Mouse (Mus musculus): Measurements from ENCODE around the gene Hcn3. TPM values are rescaled to one million over a fixed set of nuclear protein-coding genes. Genes with fewer than 3 reads are reported as not detected.
A peak's percentile ranks its signal among the peaks of the same experiment; 100 is the strongest.

Hcn3 gene
- polyA plus RNA-seq, 1 experiment from 2014 or later, result 17.1 TPM

DNA sequence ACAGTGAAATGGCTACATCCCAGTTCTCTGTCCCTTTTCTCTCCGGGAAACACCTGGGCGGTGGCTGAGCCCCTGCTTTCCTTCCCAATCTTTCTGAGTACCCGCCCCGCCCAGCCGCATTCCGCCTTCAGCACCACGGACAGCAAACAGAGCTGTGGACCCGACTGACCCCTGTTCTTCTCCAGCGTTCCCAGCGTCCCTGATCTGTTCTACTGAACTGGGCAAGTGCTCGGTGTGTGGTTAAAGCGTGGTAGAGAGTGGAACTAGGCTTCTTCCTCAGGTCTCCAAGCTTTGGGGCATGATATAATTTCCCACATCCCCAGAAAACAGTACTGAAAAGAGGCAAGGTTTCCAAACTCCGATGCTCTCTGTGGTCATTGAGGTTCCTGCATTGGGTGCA lies 785 bp downstream of the Hcn3 start:
- Histone ChIP-seq H3K27ac (replicated peaks) (no peak overlapping the region; the same call in none of the 2 replicates), H3K36me3 (no peaks in the 10 kb centered on the region), H3K4me1 (peaks cover 33% of the 10 kb centered on the region), H3K9ac (replicated peaks) (peak overlapping the region; percentile 71), H3K9me3 (no peaks in the 10 kb centered on the region), H3K27me3 (peaks cover 8% of the 10 kb centered on the region), H3K4me3 (peak overlapping the region; percentile 79), H3K4me2 (replicated peaks) (peak overlapping the region; percentile 97)
- ATAC-seq (ENCODE audit: low FRiP score, low read depth), result no peak
- 1% methylated on average over 13 of the region's 13 CpGs for WGBS

DNA sequence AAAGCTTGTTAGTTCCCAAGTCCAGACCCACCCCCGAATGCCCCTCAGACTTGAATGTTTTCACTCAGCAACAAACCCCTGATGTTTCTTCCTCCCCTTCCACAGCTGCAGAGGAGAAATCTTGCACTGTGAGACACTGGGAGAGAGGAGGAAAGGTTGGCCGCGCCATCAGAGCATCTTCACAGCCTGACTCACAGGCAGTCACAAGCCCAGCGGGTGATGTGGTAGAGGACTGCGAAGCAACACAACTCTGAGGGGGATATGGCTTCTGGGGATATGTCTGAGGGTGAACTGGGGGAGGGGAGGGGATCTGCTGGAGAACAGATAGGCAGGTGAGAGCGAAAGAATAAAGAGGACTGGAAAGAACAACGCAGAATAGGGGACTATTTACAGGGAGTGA lies 1.3 kb downstream of the Hcn3 start:
- Histone ChIP-seq H3K27ac (replicated peaks) (no peak overlapping the region; the same call in 1 of the 2 replicates), H3K9ac (replicated peaks) (peak overlapping the region; percentile 71), H3K9me3 (no peaks in the 10 kb centered on the region), H3K4me2 (replicated peaks) (peak overlapping the region; percentile 97), H3K36me3 (no peaks in the 10 kb centered on the region), H3K27me3 (peaks cover 8% of the 10 kb centered on the region), H3K4me3 (peak overlapping the region; percentile 79), H3K4me1 (peaks cover 28% of the 10 kb centered on the region)
- ATAC-seq (ENCODE audit: low FRiP score, low read depth), result no peak
- 17% methylated on average over 7 of the region's 7 CpGs for WGBS

DNA sequence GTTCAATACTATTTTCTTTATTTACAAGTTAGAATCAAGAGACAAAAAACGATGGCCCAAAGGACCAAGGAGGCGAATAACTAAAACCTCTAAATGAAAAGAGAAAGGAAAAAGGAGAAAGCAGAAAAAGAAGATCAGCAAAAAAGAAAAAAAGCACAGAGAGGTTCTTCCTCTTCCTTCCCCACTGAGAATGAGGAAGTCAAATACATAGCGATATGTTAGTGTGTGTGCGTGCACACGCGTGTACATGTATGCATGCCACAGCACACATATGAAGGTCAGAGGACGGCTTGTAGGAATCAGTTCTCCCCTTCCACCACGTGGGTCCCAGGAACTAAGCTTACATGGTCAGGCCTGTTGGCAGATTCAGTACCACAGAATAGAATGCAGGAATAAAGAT lies 3.0 kb downstream of the Hcn3 start:
- 93% methylated on average over 8 of the region's 8 CpGs for WGBS

DNA sequence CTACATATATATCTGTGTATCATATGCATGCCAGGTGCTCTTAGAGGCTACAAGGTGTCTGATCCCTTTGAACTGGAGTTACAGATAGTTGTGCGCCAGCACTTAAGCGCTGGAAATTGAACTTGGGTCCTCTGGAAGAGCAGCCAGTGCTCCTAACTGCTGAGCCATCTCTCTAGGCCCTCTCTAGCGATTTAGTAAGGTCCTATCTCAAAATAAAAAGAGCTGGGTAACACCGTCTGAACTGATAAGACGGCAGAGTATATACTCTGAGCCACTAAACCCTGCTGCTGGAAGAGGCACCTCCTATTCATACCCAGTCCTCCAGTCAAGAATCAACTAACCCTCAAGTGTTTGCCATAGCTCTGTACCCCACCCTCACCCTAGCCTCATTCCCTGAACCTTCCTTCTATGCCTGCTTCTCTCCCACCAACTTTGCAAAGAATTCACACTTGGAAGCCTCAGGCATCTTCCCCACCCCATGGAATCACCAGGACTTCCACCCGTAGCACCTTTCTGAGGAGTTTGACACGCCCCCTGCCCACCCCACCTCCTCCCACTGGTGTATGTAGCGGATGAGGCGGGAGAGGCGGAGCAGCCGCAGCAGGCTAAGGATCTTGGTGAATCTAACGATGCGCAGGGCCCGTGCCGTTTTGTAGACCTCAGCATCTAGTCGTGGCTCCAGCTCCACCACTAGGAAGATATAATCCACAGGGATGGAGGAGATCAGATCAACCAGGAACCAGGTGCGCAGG lies 7.7 kb downstream of the Hcn3 start:
- H3K27ac ChIP-seq (replicated peaks), result no peak overlapping the region
- WGBS, result 65% methylated on average over 17 of the region's 17 CpGs
- no peak overlapping the region for H3K4me2 ChIP-seq (replicated peaks)
- H3K4me1 ChIP-seq, result peaks cover 4% of the 10 kb centered on the region
- no peaks in the 10 kb centered on the region for H3K9me3 ChIP-seq
- peaks cover 34% of the 10 kb centered on the region for H3K27me3 ChIP-seq
- no peak overlapping the region for H3K9ac ChIP-seq (replicated peaks)
- no peak for ATAC-seq (ENCODE audit: low FRiP score, low read depth)
- no peak overlapping the region for H3K4me3 ChIP-seq
- H3K36me3 ChIP-seq, result peaks cover 7% of the 10 kb centered on the region; the same call in 1 of the 2 replicates

More for the DNA sequence above, 3.0 kb downstream of the Hcn3 start:
- Histone ChIP-seq H3K9me3 (no peaks in the 10 kb centered on the region), H3K27ac (replicated peaks) (no peak overlapping the region), H3K27me3 (peaks cover 8% of the 10 kb centered on the region), H3K4me3 (no peak overlapping the region), H3K9ac (replicated peaks) (no peak overlapping the region), H3K4me2 (replicated peaks) (no peak overlapping the region), H3K4me1 (peaks cover 27% of the 10 kb centered on the region), H3K36me3 (peaks cover 7% of the 10 kb centered on the region; the same call in 1 of the 2 replicates)
- no peak for ATAC-seq (ENCODE audit: low FRiP score, low read depth)

DNA sequence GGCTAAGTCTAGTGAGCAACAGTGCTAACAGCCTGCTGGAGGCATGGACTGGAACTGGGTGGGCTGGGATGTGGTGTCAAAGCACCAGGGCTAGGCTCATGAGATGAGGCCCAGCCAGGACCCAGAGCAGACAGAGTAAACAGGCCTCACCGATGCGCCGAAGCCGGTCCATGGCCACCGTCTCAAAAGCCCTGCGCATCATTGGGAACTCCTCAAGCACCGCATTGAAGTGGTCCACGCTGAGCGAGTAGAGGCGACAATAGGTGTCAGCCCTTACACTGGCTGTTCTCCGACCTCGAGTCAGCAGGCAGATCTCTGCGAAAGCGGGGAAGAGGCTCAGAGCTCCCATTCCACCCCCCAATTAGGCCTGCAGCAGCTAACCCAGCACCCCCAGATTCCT lies 11.4 kb downstream of the Hcn3 start:
- Histone ChIP-seq H3K27me3 (peaks cover 45% of the 10 kb centered on the region), H3K9me3 (no peaks in the 10 kb centered on the region), H3K4me3 (no peak overlapping the region), H3K27ac (replicated peaks) (no peak overlapping the region), H3K4me1 (peaks cover 12% of the 10 kb centered on the region), H3K36me3 (peaks cover 7% of the 10 kb centered on the region; the same call in 1 of the 2 replicates), H3K9ac (replicated peaks) (no peak overlapping the region), H3K4me2 (replicated peaks) (no peak overlapping the region)
- ATAC-seq (ENCODE audit: low FRiP score, low read depth), result no peak
- WGBS, result 76% methylated on average over 14 of the region's 14 CpGs

DNA sequence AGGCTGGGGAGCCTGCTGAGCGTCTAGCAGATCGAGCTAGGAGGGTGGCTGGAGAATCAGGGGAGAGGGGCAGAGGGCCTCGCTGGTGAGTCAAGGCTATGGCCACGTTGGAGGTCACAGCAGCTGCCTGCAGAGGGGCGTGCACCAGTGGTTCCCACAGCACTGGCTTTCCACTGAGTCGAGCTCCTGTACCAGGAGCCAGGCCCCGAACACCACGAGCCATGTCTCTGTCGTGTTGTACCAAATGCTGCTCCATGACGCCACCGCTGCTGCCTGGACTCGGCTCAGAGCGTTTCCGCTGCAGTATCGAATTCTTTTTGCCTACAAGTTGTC lies 12.1 kb downstream of the Hcn3 start:
- no peak overlapping the region for H3K9ac ChIP-seq (replicated peaks)
- H3K27ac ChIP-seq (replicated peaks), result no peak overlapping the region
- H3K27me3 ChIP-seq, result peaks cover 45% of the 10 kb centered on the region
- WGBS, result 13% methylated on average over 15 of the region's 15 CpGs
- H3K4me2 ChIP-seq (replicated peaks), result peak overlapping the region; percentile 12; the same call in 1 of the 2 replicates
- peaks cover 12% of the 10 kb centered on the region for H3K4me1 ChIP-seq
- ATAC-seq (ENCODE audit: low FRiP score, low read depth), result no peak
- H3K4me3 ChIP-seq, result no peak overlapping the region
- H3K9me3 ChIP-seq, result no peaks in the 10 kb centered on the region
- peaks cover 7% of the 10 kb centered on the region; the same call in 1 of the 2 replicates for H3K36me3 ChIP-seq

DNA sequence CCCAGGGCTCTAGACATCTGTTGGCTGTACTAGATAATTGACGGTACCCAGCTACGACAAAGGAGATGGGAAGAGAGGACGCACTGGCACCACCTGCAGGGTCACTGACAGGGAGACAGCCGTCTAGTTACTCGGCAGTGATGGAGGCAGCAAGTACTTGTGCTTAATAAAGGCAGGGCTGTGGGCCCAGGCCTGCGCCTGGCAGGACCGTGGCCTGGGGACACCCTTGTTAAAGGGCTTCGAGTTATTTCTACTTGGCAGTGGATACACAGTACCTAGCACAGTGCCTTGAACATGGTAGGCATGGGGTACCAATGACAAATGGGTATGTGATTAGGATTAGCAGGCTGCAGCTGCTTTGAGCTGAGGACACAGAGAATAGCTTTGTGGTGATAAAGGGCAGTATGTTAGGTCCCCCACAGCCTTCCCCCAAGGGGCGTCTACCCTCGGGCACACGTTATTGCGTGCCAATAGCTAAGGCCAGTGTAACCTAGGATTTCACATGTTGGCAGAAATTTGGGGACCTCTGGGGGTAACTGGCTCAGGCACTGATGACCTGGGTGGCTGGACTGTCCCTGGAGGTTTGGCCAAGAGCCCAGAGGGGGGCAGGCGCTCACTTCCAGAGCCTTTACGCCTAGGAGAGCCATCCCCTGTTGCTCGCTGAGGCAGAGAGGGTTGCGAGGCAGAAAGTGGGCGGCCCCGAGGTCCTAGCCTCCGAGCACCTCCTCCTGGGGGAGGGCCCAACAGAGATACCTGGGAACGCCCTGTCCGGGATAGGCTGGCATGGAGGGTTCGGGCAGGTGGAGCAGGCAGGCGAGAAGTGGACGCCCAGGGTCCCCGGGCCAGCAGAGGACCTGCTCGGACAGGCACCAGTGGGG lies 12.7 kb downstream of the Hcn3 start:
- Histone ChIP-seq H3K4me2 (replicated peaks) (peak overlapping the region; percentile 12; the same call in 1 of the 2 replicates), H3K4me3 (no peak overlapping the region), H3K9me3 (no peaks in the 10 kb centered on the region), H3K4me1 (peaks cover 12% of the 10 kb centered on the region), H3K36me3 (peaks cover 4% of the 10 kb centered on the region; the same call in 1 of the 2 replicates), H3K27ac (replicated peaks) (no peak overlapping the region), H3K27me3 (peaks cover 45% of the 10 kb centered on the region), H3K9ac (replicated peaks) (no peak overlapping the region)
- ATAC-seq (ENCODE audit: low FRiP score, low read depth), result 0 out of 2 replicates have a peak, but pooled peaks have one; percentile 23
- 25% methylated on average over 26 of the region's 26 CpGs for WGBS

DNA sequence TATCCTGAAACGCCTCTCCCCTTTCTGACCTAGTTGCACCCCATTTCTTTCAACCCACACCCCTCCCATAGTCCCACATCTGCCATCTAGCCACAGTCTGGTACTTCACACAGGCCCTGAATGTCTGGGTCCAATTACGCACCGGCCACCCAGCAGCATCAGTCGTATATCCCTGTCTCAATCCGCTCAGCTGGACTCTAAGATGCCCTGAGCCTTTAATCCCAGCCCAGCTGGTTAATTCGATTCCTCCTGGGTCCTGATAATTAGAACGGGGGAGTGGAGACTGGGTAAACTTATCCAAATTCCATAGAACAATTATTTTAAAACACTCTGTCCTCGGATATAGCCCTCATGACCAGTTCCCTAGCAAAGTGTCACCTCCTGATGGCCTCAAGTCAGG lies 14.4 kb downstream of the Hcn3 start:
- Histone ChIP-seq H3K9me3 (no peaks in the 10 kb centered on the region), H3K4me1 (peaks cover 12% of the 10 kb centered on the region), H3K9ac (replicated peaks) (no peak overlapping the region), H3K4me3 (no peak overlapping the region), H3K27me3 (peaks cover 43% of the 10 kb centered on the region), H3K27ac (replicated peaks) (no peak overlapping the region), H3K4me2 (replicated peaks) (no peak overlapping the region), H3K36me3 (no peaks in the 10 kb centered on the region)
- no peak for ATAC-seq (ENCODE audit: low FRiP score, low read depth)
- WGBS, result 24% methylated on average over 8 of the region's 8 CpGs

DNA sequence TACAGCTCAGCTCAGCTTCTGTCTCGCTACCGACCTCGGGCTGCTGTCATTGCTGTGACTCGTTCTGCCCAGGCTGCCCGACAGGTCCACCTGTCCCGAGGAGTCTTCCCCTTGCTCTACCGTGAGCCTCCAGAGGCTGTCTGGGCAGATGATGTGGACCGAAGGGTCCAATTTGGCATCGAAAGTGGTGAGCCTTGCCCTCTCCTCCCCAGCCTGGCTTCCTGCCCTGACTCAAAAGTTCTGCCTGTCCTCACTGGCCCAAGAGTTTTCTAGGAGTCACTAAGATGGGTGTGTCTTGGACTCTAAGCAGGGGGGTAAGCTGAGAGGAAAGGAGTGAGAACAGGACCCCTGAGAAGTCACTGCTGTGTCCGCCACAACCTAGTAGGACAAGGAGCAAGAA lies 15.2 kb downstream of the Hcn3 start:
- WGBS, result 89% methylated on average over 10 of the region's 10 CpGs
- Histone ChIP-seq H3K9ac (replicated peaks) (no peak overlapping the region), H3K4me2 (replicated peaks) (no peak overlapping the region), H3K4me1 (peaks cover 12% of the 10 kb centered on the region), H3K27me3 (peaks cover 36% of the 10 kb centered on the region), H3K27ac (replicated peaks) (no peak overlapping the region), H3K4me3 (no peak overlapping the region), H3K9me3 (no peaks in the 10 kb centered on the region), H3K36me3 (no peaks in the 10 kb centered on the region)
- no peak for ATAC-seq (ENCODE audit: low FRiP score, low read depth)

DNA sequence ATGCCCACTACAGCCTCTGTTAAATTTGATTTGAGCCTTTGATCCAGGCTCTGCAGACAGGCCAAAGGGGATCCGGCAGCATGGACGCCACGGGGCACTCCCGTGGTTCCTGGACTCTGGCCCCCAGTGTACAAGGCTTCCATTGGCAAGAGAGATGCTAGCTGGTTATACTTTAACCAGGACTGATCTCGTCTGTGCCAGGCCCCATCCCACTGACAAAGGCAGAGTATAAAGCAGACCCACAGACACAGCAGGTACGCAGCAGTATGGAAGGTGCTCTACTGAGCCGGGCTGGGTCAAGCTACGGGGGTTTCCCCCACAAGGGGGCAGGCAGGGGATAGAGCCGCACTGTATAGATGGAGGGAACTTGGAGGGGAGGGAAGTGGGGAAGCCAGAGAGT lies 23.6 kb downstream of the Hcn3 start:
- WGBS, result 45% methylated on average over 9 of the region's 9 CpGs
- Histone ChIP-seq H3K36me3 (no peaks in the 10 kb centered on the region), H3K9me3 (no peaks in the 10 kb centered on the region), H3K27me3 (peaks cover 21% of the 10 kb centered on the region), H3K4me3 (no peak overlapping the region), H3K4me2 (replicated peaks) (no peak overlapping the region), H3K27ac (replicated peaks) (no peak overlapping the region), H3K9ac (replicated peaks) (no peak overlapping the region), H3K4me1 (peaks cover 7% of the 10 kb centered on the region; the same call in 1 of the 2 replicates)
- no peak for ATAC-seq (ENCODE audit: low FRiP score, low read depth)

DNA sequence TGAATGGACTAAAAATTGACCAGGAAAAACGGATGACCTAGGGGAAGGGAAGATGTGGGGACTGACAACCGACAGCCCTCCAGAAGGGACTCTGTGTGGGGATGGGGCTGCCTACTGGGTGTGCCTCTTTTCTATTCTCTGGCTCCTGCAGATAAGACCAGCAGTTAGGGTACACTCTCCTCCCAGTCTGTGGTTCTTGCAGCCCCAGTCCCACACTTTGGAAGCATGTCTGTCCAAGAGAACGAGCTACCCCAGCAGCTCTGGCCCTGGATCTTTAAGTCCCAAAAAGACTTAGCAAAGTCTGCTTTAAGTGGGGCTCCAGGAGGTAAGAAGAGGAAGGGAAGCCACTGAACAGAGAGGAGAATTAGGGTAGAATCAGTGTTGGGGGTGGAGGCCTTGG lies 24.0 kb downstream of the Hcn3 start, which contains the start of gene Pklr:
Pklr (plus strand) TSS at position 185 of the 400 bp plus-strand sequence.
- no peak within 1 kb of the TSS for H3K4me3 ChIP-seq
- no peaks in the 10 kb centered on the region for H3K9me3 ChIP-seq
- peaks cover 7% of the 10 kb centered on the region; the same call in 1 of the 2 replicates for H3K4me1 ChIP-seq
- no peak for ATAC-seq (ENCODE audit: low FRiP score, low read depth)
- no peak within 1 kb of the TSS for H3K4me2 ChIP-seq (replicated peaks)
- no peak within 1 kb of the TSS for H3K27ac ChIP-seq (replicated peaks)
- peaks cover 21% of the 10 kb centered on the region for H3K27me3 ChIP-seq
- no peaks in the 10 kb centered on the region for H3K36me3 ChIP-seq
- no peak within 1 kb of the TSS for H3K9ac ChIP-seq (replicated peaks)
- 73% methylated on average over 3 of the region's 3 CpGs for WGBS

DNA sequence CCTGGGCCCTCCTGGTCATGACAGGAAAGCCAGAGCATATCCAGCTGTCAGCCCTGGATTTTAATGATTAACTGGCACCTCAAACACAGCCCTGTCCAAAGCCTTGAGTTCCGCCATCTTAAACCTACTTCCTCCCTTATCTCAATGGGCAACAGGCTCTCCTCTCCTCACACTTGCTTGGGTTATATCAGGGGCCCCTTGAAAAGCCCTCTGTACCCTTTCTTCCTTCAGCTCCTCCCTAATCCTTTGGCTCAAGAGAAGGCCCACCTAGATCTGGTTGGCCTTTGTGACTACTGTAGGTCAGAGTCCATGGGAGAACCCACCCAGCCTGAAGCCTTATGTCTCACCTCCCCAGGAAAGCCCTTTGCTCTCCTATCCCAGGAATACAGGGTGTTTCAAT lies 26.2 kb downstream of the Hcn3 start:
- no peak overlapping the region for H3K4me2 ChIP-seq (replicated peaks)
- H3K9me3 ChIP-seq, result no peaks in the 10 kb centered on the region
- no peak overlapping the region for H3K27ac ChIP-seq (replicated peaks)
- H3K27me3 ChIP-seq, result peaks cover 21% of the 10 kb centered on the region
- no peak for ATAC-seq (ENCODE audit: low FRiP score, low read depth)
- no peaks in the 10 kb centered on the region for H3K36me3 ChIP-seq
- H3K9ac ChIP-seq (replicated peaks), result no peak overlapping the region
- no peak overlapping the region for H3K4me3 ChIP-seq
- WGBS, result 86% methylated on average over 1 of the region's 1 CpGs
- peaks cover 7% of the 10 kb centered on the region; the same call in 1 of the 2 replicates for H3K4me1 ChIP-seq
